Comparison of ENCODE assay signal across 15 mouse cellular contexts in genomic region chr17:27984421-27984820, GRCm38 (mm10).
DNase-seq lines count a peak whose midpoint lies in the region; ATAC-seq and TF ChIP-seq lines count a peak whose summit lies in the region.
"Had no signal": no experiment of that assay in that cellular context is flagged by ENCODE, and none has a peak within 500 bp of the region (broad histone marks: within the 10 kb centered on the region; RNA-seq: fewer than 3 reads in every experiment).

No protein-coding gene starts in this region.

- H3K27me3 ChIP-seq in heart, adult 2 months (ENCODE audit: control insufficient read depth, insufficient read depth, low read length) = no peaks in the 10 kb centered on the region
- H3K27me3 ChIP-seq in liver, postnatal 0 days (ENCODE audit: insufficient read depth, low read length) = no peaks in the 10 kb centered on the region
- no peaks in the 10 kb centered on the region for H3K27me3 ChIP-seq in liver, embryonic 11.5 days (replicated peaks; ENCODE audit: control insufficient read depth, insufficient read depth, low read length)
- H3K27me3 ChIP-seq: limb, embryonic 15.5 days had no signal

- no peak overlapping the region for H3K4me2 ChIP-seq in liver, postnatal 0 days (ENCODE audit: low read depth, low read length)
- H3K4me2 ChIP-seq in liver, embryonic 11.5 days = no peak overlapping the region
- H3K4me2 ChIP-seq: heart, embryonic 11.5 days; limb, embryonic 15.5 days had no signal

- H3K4me1 ChIP-seq in heart, adult 2 months (ENCODE audit: control insufficient read depth, insufficient read depth, low read length) = peaks cover 2% of the 10 kb centered on the region
- peaks cover 3% of the 10 kb centered on the region; the same call in 1 of the 2 replicates for H3K4me1 ChIP-seq in liver, postnatal 0 days (ENCODE audit: insufficient read depth)
- no peaks in the 10 kb centered on the region for H3K4me1 ChIP-seq in liver, embryonic 11.5 days (replicated peaks; ENCODE audit: control insufficient read depth, insufficient read depth, low read length)
- peaks cover 0 to 7% of the 10 kb centered on the region in 2 experiments; a peak in 1 of 4 replicates for H3K4me1 ChIP-seq in ES-E14 (ENCODE audit: control insufficient read depth in 2 of 2, insufficient read depth in 2 of 2, low read length in 2 of 2, poor library complexity in 1 of 2)
- H3K4me1 ChIP-seq in cortical plate, adult 2 months (ENCODE audit: control insufficient read depth, insufficient read depth, low read length) = no peaks in the 10 kb centered on the region
- H3K4me1 ChIP-seq: limb, embryonic 15.5 days had no signal

- no peak overlapping the region for H3K27ac ChIP-seq in heart, adult 2 months
- H3K27ac ChIP-seq in liver, postnatal 0 days (ENCODE audit: low read depth) = no peak overlapping the region
- no peak overlapping the region for H3K27ac ChIP-seq in liver, embryonic 11.5 days (ENCODE audit: low read depth, low read length)
- no peak overlapping the region for H3K27ac ChIP-seq in ES-E14 (ENCODE audit: insufficient read depth, low read depth, low read length, poor library complexity, severe bottlenecking)
- H3K27ac ChIP-seq in cortical plate, adult 2 months (ENCODE audit: insufficient read depth, low read length) = no peak overlapping the region
- H3K27ac ChIP-seq: embryonic facial prominence, embryonic 10.5 days; limb, embryonic 15.5 days had no signal

- H3K79me2 ChIP-seq in heart, adult 2 months (replicated peaks; ENCODE audit: control insufficient read depth, insufficient read depth, low read length) = no peaks in the 10 kb centered on the region

- no peaks in the 10 kb centered on the region for H3K9me3 ChIP-seq in liver, postnatal 0 days (ENCODE audit: low read length)
- no peaks in the 10 kb centered on the region for H3K9me3 ChIP-seq in liver, embryonic 11.5 days (ENCODE audit: control insufficient read depth, low read length)
- no peaks in the 10 kb centered on the region for H3K9me3 ChIP-seq in ES-E14 (ENCODE audit: control insufficient read depth, insufficient read depth, low read depth, low read length)
- H3K9me3 ChIP-seq: embryonic facial prominence, embryonic 10.5 days; limb, embryonic 15.5 days had no signal

- in situ Hi-C loops in ES-E14 (cut with MboI; ENCODE audit: low sequenced_read_pairs in 2 of 2, unreplicated experiment in 2 of 2) = loop anchor here in 1 of 2 experiments (10.0 kb wide), 1 partner anchor 80 kb away; no protein-coding TSS in a partner anchor

- TF ChIP-seq POLR2A in heart, adult 2 months (IDR thresholded peaks at IDR 0.05; ENCODE audit: insufficient read depth, low read depth, low read length) = no peak
- no peak for TF ChIP-seq POLR2A in cortical plate, adult 2 months (IDR thresholded peaks at IDR 0.05; ENCODE audit: extremely low read depth, insufficient read depth, low read length)

- peak; percentile 63 for TF ChIP-seq CTCF in heart, adult 2 months (IDR thresholded peaks at IDR 0.05)
- TF ChIP-seq CTCF in liver, postnatal 0 days (IDR thresholded peaks at IDR 0.05; ENCODE audit: low read depth) = peak; percentile 38
- TF ChIP-seq CTCF in cortical plate, adult 2 months (IDR thresholded peaks at IDR 0.05; ENCODE audit: extremely low read depth, insufficient read depth, low read length) = peak; percentile 27; the same call in 1 of the 2 replicates

- WGBS in heart, adult 2 months = 90% methylated on average over 12 of the region's 12 CpGs
- WGBS in liver, postnatal 0 days (ENCODE audit: insufficient replicate concordance) = 85% methylated on average over 12 of the region's 12 CpGs
- 91% methylated on average over 12 of the region's 12 CpGs for WGBS in liver, embryonic 11.5 days

- no peak for ATAC-seq in liver, postnatal 0 days
- ATAC-seq in liver, embryonic 11.5 days (replicated peaks; ENCODE audit: low FRiP score) = no peak

- no peaks in the 10 kb centered on the region for H3K36me3 ChIP-seq in heart, adult 2 months (ENCODE audit: control insufficient read depth, insufficient read depth, low read length)
- peaks cover 28% of the 10 kb centered on the region for H3K36me3 ChIP-seq in liver, postnatal 0 days (replicated peaks; ENCODE audit: insufficient read depth, low read length)
- H3K36me3 ChIP-seq in liver, embryonic 11.5 days (ENCODE audit: control insufficient read depth, insufficient read depth, low read length) = peaks cover 10% of the 10 kb centered on the region; the same call in 1 of the 2 replicates
- peaks cover 5% of the 10 kb centered on the region; the same call in 1 of the 2 replicates for H3K36me3 ChIP-seq in ES-E14 (ENCODE audit: control insufficient read depth, insufficient read depth, low read length, poor library complexity, severe bottlenecking)

- DNase-seq in heart, adult 2 months = no peak
- DNase-seq in heart, adult 11 months = no peak
- no peak for DNase-seq in liver, postnatal 0 days
- DNase-seq in liver, embryonic 11.5 days (ENCODE audit: low spot score) = no peak
- DNase-seq in ES-E14 (ENCODE audit: low read depth, low spot score) = no peak
- no peak for DNase-seq in neural tube, embryonic 10.5 days (ENCODE audit: extremely low spot score, low spot score)
- DNase-seq: cerebellum, adult 18-20 months; gastrocnemius, postnatal 10 days; heart, postnatal 4 days; midbrain, embryonic 14.5 days; thymus, postnatal 36 days had no signal

- intact Hi-C loops in heart, adult 2 months (cut with DNase I) = loop anchor here (5.0 kb wide), 1 partner anchor 332 kb away; no protein-coding TSS in a partner anchor

- no peak for TF ChIP-seq EP300 in heart, adult 2 months (IDR thresholded peaks at IDR 0.05; ENCODE audit: insufficient read depth, low read depth, low read length)
- TF ChIP-seq EP300 in liver, postnatal 0 days (IDR thresholded peaks at IDR 0.05; ENCODE audit: low read depth) = no peak

- no peak overlapping the region for H3K9ac ChIP-seq in heart, adult 2 months (ENCODE audit: low read depth, low read length)
- no peak overlapping the region for H3K9ac ChIP-seq in liver, postnatal 0 days (replicated peaks)
- H3K9ac ChIP-seq in liver, embryonic 11.5 days (ENCODE audit: low read depth, low read length) = no peak overlapping the region
- peak overlapping the region; percentile 18; the same call in 1 of the 2 replicates for H3K9ac ChIP-seq in ES-E14 (ENCODE audit: insufficient read depth, low read depth, low read length, poor library complexity, severe bottlenecking)
- H3K9ac ChIP-seq: limb, embryonic 15.5 days had no signal

- H3K4me3 ChIP-seq in heart, adult 2 months = no peak overlapping the region
- H3K4me3 ChIP-seq in liver, postnatal 0 days (ENCODE audit: low read depth, low read length) = no peak overlapping the region
- H3K4me3 ChIP-seq in liver, embryonic 11.5 days (ENCODE audit: low read depth, low read length) = no peak overlapping the region
- no peak overlapping the region for H3K4me3 ChIP-seq in ES-E14 (ENCODE audit: insufficient read depth in 1 of 2, low read depth in 1 of 2, low read length in 2 of 2, poor library complexity in 1 of 2, severe bottlenecking in 1 of 2)
- no peak overlapping the region for H3K4me3 ChIP-seq in cortical plate, adult 2 months (ENCODE audit: insufficient read depth, low read length)
- H3K4me3 ChIP-seq: embryonic facial prominence, embryonic 10.5 days; limb, embryonic 15.5 days had no signal

TF ChIP-seq in ES-E14, 5 proteins besides CTCF, POLR2A, EP300 and RAD21:
- TF ChIP-seq HCFC1 (IDR thresholded peaks at IDR 0.05; ENCODE audit: borderline replicate concordance, insufficient read depth, low read length) (no peak), MAFK (IDR thresholded peaks at IDR 0.05; ENCODE audit: insufficient read depth, low read depth, low read length) (no peak), ZNF384 (IDR thresholded peaks at IDR 0.05; ENCODE audit: low read depth, low read length) (no peak), CHD2 (IDR thresholded peaks at IDR 0.05; ENCODE audit: low read depth, low read length) (no peak), ZC3H11A (IDR thresholded peaks at IDR 0.05; ENCODE audit: borderline replicate concordance, low read depth, low read length) (no peak)
